Mouse (Mus musculus): ENCODE measurements around the gene Sec23ip. TPM values are rescaled to one million over a fixed set of nuclear protein-coding genes. Genes with fewer than 3 reads are reported as not detected.
"Not testable (repeated sequence)": the region's sequence is repeated elsewhere in the genome, so short reads cannot be mapped to it uniquely, and the experiment has no call there.

Gene Sec23ip
- 10 to 100 TPM; 34.7 to 35.3 TPM for total RNA-seq (2021)

DNA sequence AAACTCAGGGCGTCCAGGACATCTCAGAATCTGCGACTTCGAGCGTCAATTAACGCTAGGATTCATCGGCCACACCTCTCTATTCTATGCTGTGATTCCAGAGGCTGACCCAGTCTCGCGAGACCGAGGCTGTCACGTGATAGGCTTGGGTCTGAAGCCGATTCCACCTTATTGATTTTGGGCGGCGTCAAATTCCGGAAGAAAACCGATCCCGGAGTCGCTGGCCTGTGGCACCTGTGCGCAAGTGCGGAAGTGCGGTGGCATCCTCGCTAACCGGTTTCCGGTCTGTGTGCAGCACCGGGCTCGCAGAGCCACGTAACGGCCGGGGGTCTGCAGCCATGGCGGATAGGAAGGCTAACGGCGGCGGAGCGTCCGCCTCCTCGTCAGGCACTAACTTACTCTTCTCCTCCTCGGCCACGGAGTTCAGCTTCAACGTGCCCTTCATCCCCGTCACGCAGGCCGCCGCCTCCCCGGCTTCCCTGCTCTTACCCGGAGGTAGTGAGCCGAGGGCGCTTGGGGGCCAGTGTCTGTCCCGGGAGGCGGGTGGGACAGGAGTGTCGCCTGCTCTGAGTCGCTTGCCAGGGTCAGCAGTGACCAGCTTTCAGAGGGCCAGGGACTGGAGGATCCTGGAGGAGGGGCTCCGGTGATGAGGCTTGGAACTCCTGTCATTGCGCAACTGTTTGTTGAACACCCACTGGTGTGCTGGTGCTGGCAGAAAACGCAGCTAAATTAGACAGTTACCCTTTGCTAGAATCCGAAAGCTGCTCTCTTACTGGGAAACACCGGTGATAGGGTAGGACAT, at the start of gene Sec23ip:
TSS of gene Sec23ip (plus strand) at position 260 of the 802 bp plus-strand sequence.
- DNase-seq = peak; percentile 98
- intact Hi-C loops (cut with DNase I) = no loop called here

DNA sequence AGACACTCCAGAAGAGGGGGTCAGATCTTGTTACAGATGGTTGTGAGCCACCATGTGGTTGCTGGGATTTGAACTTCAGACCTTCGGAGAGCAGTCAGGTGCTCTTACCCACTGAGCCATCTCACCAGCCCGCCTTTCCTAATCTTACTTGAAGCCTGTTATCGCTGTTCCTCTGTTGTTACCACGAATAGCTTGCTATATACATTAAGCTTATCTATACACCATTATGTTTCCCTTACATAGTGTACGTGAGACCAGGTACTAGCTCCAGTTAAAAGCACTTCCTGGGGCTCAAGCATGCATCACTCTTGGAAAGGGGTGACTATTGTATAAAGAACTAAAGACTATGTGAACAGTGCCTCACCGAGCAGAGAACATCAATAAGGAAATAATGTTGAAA, 44.8 kb upstream of the Sec23ip start:
- intact Hi-C loops (cut with DNase I); DNase-seq: not testable (repeated sequence)

DNA sequence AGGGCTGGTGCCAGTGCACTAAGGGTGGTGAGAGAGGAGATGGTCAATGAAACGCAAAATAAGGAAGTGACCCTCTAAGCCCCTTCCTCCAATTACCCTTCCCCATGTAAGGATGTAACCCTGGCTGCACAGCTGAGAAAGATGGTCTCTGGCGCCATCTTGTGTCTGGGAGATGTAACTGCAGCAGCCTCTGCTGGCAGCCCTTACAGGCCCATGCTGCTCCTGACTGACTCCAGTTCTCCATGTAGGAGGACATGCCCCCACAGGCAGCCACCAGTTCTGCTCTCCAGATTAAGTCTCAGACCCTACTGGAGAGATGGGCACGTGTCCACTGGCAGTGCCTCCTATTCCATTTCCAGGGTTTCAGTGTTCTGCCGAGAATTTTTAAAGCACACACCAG, 39.0 kb upstream of the Sec23ip start:
- DNase-seq = peak; percentile 67
- intact Hi-C loops (cut with DNase I) = no loop called here

DNA sequence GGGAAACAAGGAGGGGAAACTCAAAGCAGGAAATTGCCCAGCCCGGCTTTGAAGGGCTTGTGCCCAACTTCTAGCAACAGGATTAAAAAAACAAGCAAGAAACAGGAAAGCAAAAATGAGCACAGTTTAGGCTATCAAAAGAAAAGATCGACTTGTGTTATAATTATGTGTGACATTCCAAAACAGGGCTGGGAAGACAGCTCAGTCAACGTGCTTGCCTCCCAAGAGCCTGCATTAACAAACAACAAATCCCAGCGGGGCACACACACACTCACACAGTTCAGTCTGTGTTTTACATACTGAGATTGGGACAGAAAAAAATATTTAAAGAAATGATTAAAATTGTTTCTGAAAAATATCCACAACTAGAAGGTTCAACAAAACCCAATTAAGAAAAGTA, 26.8 kb upstream of the Sec23ip start:
- no peak for DNase-seq
- intact Hi-C loops (cut with DNase I) = no loop called here

DNA sequence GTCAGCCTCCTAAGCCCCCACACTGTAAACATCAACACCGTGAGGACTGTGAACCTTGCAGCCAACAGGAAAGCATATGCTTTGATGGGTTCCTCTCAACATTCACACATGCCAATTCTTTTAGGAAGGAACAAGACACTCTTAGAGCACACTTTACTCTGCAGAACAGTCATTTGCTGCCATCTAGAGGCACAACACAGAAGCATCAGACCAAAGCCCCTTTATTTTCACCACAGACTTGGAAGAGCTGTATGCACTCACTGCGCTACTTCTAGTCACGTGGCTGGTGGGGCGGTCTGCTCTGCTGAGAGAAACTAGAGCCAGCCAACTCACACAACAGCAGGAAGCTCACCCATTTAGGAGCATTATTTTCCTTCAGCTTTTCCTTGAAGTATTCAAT, 20.0 kb upstream of the Sec23ip start:
- intact Hi-C loops (cut with DNase I) = no loop called here
- peak; percentile 65 for DNase-seq

DNA sequence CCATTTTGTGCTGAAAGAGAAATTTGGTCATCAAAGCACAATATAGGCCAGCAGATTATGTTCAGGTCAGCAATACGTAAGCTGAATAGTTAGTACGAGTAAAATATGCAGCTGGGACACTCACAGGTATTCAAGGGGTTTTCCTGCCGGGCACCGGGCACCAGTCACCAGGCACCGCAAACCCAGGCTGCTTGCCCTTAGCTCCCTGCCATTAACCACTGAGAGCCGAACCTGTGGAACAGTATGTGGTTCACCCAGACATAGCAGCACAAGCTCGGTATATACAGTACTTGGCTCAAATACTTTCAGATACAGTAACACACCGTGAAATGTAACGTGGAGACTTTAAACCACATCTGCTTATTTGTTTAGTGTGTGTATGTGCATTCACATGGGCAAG, 19.6 kb upstream of the Sec23ip start:
- intact Hi-C loops (cut with DNase I) = no loop called here
- no peak for DNase-seq

DNA sequence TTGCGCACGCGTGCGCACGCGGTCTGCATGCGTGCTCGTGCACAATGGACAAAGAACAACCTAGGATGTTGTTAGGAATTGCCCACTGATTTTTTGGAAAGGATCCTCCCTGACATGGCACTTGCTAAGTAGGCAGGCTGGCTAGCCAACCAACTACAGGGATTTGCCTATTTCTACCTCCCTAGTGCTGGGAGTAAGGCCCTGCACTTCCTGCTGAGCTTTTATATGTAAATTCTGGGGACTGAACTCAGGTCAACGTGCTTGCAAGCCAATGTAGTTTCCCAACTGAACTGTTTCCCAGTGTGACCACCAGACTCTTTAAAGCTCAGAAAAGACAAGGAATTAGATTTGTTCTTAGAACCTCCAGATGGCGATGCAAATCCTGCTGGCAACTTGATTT, 17.7 kb upstream of the Sec23ip start:
- no peak for DNase-seq
- intact Hi-C loops (cut with DNase I) = no loop called here

DNA sequence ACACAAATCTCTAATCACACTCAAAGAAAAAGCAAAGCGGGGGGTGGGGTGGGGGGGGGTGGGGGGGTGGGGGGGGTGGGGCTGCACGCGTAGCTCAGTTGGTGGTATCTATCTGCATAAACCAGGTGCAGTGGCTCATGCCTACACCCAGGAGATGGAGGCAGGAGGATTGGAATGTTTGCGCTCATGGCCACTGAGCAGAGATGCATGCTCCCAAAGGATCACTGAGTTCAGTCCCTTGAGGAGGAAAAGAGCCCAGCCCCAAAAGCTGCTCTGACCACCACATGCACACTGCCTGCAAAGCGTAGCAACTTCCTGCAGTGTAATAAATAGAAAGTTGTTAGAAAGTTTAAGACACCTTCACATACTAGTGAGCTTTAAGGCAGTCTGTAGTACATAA, 17.0 kb upstream of the Sec23ip start:
- intact Hi-C loops (cut with DNase I) = no loop called here
- no peak for DNase-seq

DNA sequence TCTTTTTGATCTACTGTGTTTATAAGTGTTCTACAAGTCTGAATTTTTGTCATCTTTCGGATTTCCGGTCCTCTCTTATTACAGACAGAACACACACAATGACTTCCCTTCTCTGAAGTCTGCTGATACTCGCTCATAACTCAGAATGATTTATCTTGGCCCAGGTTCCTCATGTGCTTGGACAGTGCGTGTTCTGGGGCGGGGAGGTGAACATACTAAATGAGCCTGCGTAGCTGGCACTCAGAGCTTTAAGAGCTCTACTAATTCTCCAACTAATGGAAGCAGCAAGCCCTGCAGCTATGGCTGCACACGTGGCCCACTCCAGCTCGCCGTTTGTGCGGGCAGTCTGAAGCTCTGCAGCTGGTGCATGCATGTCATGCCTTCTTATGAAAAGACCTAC, 16.0 kb upstream of the Sec23ip start:
- intact Hi-C loops (cut with DNase I) = no loop called here
- no peak for DNase-seq

DNA sequence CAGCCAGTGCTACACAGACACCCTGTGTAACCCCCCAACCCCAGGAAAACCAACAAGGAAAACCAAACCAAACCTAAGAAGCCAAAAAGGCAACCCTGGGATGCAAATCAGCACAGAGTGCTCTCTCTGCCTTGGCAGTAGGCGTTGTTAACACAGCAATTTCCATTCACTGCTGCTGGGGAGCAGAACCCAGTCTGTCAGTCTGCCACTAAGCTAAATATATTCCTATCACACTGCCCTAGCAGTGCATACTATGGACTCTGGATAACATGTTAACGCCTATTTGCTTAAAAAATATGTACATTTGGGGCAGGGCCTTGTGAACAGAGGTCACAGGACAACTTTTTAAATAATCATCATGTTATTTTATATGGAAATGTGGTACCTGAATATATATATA, 13.2 kb upstream of the Sec23ip start:
- intact Hi-C loops (cut with DNase I) = no loop called here
- DNase-seq = no peak

DNA sequence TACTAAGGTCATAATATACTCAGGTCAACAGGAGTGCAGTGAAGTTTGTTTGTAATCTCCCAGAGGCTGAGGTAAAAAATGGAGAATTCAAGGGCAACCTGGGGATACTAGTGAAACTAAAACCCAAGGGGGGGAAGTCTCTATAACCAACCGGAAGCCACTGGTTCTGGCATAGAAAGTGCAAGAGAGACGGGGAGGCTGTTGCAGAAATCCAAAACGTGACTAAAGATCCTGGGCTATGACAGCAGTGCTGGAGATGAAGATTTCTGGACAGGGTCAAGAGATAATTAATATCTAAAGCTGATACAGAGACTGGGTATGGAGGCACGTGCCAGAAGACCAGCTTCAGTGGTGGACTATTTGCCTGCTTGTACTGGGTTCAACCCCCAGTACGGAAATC, 6.7 kb upstream of the Sec23ip start:
- intact Hi-C loops (cut with DNase I) = no loop called here
- DNase-seq = no peak

DNA sequence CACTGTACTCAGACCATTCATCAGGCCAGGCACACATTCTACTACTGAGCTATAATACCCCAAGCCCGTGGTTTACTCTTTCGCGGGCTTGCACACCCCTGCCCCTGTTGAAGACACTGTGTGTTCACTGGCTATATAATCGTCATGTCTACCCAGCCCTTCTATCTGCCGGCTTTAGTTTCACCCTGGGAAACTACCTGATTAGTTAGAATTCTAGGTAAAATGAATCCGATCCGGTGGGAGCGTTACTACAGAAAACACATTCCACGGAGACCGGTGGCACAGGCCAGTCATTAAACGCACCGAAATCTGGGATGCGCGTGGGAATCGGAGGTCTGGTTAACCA, 5.7 kb upstream of the Sec23ip start:
- intact Hi-C loops (cut with DNase I) = no loop called here
- DNase-seq = no peak

DNA sequence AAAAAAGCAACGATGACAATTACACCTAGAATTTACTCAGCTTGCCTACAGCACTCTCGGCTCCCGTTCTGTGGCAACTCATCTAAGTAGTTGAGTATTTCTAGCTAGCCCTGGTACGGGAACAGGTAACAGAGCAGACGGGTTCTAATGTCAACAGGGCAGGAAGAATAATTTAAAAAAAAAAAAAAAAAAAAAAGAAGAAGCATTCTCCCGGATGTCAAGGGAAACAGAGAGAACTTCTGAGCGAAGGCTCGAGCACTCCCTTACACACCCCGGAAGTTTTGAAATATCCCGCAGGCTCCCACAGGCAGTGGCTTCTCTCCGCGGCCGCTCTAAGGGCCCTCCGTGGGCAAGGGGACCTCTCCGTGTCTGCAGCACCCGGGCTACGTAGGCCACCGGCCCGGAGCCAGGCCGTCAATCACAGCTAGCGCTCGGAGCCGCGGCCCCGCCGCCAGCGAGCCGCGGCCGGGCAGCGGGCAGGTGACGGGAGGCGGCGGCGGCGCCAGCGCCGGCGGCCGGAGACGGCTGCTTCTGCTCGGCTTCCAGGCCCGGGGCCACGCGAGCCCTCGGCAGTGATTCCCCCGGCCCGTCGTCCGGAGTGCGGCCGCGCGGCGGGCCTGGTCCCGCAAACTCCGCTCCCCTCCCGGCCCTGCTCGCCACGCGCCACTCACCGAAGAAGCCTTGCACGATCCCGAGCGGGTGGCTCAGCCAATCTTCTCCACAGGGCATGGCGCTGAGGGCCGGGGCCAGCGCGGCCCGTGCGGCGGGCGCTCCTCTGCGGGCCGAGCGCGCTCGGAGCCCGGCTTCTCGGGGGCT, 5.1 kb upstream of the Sec23ip start:
- peak; percentile 36 for DNase-seq
- intact Hi-C loops (cut with DNase I) = no loop called here

DNA sequence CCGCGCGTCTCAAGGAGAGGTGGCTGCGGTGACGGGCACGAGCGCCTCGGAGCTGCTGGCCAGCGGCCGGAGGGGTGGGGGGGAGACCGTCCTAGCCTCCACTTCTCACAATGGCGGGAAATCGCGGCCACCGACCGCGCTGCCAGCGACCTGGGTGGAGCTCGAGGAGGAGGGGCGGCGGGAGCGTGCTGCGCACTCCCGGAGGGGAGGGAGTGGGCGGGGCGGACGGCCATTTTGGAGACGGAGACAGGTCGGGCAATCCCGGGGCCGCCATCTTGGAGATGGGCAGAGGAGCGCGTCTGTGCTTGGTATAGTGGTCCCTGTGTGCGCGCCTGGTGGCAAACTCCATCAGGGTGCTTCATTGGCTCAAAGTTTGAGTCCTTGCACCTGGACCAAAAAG, 4.4 kb upstream of the Sec23ip start, which contains the start of gene Mcmbp:
TSS of gene Mcmbp (minus strand) at position 162 of the 400 bp plus-strand sequence.
- DNase-seq = peak; percentile 99
- intact Hi-C loops (cut with DNase I) = no loop called here

DNA sequence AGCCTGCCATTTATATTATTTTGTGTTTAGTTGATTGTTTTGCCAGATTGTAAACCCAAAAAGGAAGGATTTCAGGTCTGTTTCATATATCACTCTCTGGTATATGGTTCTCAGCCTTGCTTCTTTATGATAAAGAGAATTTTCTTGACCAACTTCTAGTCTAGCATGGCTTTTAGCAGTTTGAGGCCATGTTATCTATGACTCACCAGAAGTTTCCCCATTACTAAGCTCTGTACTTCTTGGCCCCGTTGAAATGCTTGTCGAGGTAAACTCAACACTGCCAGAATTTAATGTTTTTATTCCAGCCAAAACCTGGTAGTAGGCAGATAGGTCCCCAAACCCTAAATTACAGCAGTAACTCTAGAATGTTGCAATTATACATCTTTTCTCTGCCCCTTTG, 845 bp upstream of the Sec23ip start:
- DNase-seq = no peak
- intact Hi-C loops (cut with DNase I) = no loop called here

DNA sequence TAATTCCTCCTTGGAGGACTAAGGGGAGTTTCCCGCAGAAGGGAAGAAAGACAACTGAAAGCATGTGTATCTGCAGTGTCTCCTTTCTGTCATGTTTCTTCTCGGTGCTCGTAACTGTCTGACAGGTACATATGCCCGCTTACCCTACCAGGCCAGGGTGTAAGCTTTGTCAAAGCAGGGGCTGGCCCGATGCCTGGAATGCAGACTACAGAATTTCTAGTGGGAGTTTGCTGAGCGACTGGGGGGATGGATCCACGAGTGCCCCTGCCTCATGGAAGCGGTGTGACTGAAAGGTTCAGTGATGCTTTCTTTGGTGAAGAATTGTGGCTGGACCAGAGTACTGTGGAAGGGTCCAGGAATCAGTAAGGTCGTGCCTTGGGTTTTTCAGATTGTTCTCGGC, 1.4 kb downstream of the Sec23ip start:
- DNase-seq = no peak
- intact Hi-C loops (cut with DNase I) = no loop called here

DNA sequence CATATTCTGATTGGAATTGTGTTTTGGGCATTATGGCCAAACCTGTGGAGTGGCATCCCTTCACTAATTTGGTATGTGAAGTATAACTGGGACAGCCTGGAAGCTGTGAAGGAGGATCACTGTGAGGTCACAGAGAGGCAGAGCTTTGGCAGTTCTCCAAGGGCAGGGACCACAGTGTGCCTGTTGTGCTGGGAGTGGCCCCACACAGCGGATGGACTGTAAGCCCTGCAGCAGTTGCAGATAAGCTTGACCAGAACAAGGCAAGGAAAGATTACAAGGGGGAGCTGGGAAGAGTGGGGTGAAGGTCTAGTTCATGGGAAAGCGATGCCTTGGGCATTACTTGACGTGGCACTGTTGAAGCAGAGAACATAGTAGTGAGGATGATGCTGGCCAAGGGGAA, 4.0 kb downstream of the Sec23ip start:
- peak; percentile 28 for DNase-seq
- intact Hi-C loops (cut with DNase I) = no loop called here

DNA sequence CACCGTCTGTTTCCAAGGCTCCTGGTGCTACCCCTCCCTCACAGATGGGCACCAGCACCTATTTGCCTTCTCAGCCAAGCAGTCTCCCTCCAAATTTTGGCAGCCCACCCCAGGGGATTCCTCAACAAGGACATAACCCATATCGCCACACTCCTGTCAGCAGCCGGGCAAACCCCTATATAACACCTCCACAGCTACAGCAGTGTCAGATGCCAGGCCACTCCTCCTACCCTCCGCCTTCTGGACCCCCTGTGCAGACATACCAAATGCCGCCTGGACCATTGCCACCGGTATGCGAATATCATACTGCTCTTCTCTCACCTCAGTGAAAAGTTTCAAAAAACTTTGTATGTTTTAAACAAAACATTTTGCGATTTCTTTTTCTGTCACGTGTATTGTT, 5.6 kb downstream of the Sec23ip start:
- DNase-seq = peak; percentile 68

DNA sequence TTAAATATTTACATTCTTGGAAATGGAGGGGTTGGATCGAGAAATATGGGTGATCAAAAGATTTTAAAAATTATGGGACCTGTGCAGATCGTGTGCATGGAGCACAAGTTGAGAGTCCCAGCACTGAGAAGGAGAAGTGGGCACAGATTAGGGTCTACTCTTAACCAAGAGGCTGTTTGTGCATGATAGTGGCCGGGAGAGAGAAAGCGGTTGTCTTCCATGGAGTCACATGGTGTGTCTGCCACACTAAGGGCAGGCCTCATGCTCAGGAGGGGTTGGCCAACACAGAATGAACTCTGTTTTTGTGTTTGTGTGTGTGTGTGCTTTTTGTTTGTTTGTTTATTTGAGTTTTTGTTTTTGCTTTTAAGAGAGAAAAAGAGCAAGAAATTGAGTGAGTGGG, 7.3 kb downstream of the Sec23ip start:
- intact Hi-C loops (cut with DNase I) = no loop called here
- DNase-seq = no peak

More for the DNA sequence above, 5.6 kb downstream of the Sec23ip start:
- intact Hi-C loops (cut with DNase I) = no loop called here

DNA sequence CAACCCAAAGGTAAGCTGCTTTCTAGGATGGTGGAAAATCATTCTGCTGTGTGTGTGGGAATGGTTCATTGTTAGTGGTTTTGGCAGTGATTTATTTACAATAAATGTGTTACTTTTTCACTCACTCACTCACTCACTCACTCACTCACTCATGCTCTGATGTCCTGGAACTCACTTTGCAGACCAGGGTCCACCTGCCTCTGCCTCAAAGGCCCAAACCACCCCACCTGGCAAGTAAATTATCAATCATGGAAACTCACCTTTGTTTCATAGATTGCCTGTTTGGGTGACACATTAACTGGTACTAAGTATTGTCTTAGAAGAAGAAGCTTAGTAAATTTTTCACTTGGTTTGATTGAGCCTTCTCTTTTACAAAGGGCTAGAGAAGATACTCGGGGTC, 10.7 kb downstream of the Sec23ip start:
- intact Hi-C loops (cut with DNase I) = no loop called here
- DNase-seq = no peak

DNA sequence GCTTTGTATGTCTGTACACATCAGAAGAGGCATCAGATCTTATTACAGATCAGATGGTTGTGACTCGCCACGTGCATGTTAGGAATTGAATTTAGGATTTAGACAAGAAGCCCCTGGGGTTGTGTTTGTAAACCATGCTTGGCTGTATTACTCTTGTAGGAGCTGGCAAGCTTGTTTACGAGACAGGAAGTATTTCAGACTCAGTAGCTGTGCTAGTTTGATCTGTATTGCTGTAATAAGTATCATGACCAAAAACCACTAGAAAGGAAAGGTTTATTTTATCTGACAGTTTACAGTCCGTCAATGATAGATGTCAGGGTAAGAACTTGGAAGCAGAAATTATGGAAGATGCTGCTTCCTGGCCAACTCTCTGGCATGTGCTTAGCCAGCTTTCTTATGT, 14.2 kb downstream of the Sec23ip start:
- no peak for DNase-seq
- intact Hi-C loops (cut with DNase I) = no loop called here

DNA sequence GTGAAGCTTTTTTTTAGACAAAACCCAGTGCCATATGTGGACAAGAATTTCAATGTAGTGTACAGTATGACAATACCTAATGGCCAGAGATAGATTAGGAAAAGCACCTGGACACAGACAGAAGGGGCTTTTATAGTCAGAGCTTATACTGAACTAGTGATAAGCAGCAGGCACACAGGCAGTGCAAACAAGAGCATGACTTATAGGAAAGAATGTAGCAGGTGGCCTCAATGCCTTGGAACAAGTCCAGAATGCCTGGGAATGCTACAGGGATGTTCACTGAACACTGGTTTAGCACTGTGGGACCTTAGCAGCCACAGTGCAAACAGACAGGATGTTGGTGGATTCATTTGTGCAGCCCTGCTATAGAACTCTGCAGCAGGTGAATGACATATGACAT, 22.0 kb downstream of the Sec23ip start:
- intact Hi-C loops (cut with DNase I) = no loop called here
- peak; percentile 5 for DNase-seq
